Mouse (Mus musculus): ENCODE data around the gene Dusp12.

DNA sequence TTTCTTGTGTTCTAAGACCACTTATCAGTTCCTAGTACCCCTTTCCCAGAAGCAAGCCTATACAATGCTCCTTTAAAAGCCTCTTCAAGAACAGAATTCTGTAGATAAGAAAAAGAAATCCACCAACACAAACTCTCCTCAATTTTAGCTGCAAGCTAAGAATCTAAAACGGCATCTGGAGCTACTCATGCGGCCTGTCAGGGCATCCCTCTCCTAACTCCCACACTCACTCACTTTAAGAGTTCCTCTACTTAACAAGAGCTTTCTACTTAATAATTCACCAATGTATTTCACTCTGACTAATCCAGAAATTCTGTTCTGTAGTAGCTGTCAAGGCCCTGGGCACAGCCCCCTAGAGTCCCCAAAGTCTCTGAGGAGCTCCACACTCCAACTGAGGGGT, 6.3 kb upstream of the Dusp12 start:
- TF ChIP-seq CTCF (IDR thresholded peaks at IDR 0.05; ENCODE audit: borderline replicate concordance, extremely low read depth, insufficient read depth, insufficient read length) (no peak), POLR2A (IDR thresholded peaks at IDR 0.05; ENCODE audit: borderline replicate concordance, extremely low read depth, insufficient read depth, insufficient read length, poor library complexity, severe bottlenecking) (no peak)
